Mouse (Mus musculus): ENCODE data around the gene Myrf. TPM values are rescaled to one million over a fixed set of nuclear protein-coding genes. Genes with fewer than 3 reads are reported as not detected.

Gene Myrf
- total and polyA plus RNA-seq, 2 experiments from 2014 or later: 0.91 to 2.2 TPM

DNA sequence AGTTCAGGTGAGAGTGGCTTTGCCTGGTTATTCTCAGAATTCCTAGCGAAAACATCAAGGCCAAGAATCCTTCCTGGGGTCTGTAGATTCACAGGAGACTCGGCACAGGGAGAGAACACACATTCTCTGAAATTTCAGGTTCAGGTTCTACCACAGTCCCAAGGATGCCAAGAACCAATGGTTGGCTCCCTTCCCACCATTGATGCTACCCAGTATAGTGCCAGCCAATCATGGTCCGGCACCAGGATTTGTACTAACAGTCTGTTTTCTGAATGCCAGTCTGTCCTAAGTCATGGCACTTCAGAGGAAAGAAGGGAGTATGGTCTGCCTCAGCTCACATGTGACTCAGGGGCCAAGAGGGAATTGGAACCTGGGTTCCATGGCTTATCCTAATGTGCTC, 54.7 kb downstream of the Myrf start:
- WGBS: 92% methylated on average over 3 of the region's 3 CpGs
- Histone ChIP-seq H3K27me3 (ENCODE audit: insufficient read depth, low read length) (no peaks in the 10 kb centered on the region), H3K27ac (ENCODE audit: low read depth, low read length) (no peak overlapping the region), H3K4me3 (ENCODE audit: low read depth, low read length) (no peak overlapping the region), H3K9me3 (ENCODE audit: low read length) (no peaks in the 10 kb centered on the region), H3K4me2 (ENCODE audit: low read depth, low read length, poor library complexity, severe bottlenecking) (no peak overlapping the region), H3K4me1 (ENCODE audit: insufficient read depth, low read length) (peaks cover 7% of the 10 kb centered on the region; the same call in 1 of the 2 replicates), H3K36me3 (ENCODE audit: insufficient read depth, low read length) (peaks cover 28% of the 10 kb centered on the region), H3K9ac (replicated peaks; ENCODE audit: low read length, poor library complexity, severe bottlenecking) (no peak overlapping the region)
- TF ChIP-seq CTCF (IDR thresholded peaks at IDR 0.05): no peak
- no peak for ATAC-seq (ENCODE audit: low FRiP score)
- DNase-seq (ENCODE audit: low spot score): no peak

GRCm38 (mm10) chr19:10184096-10184495, 56.5 kb downstream of the Myrf start:
- Histone ChIP-seq H3K4me2 (ENCODE audit: low read depth, low read length, poor library complexity, severe bottlenecking) (peak overlapping the region; percentile 82), H3K4me1 (ENCODE audit: insufficient read depth, low read length) (peaks cover 7% of the 10 kb centered on the region; the same call in 1 of the 2 replicates), H3K36me3 (ENCODE audit: insufficient read depth, low read length) (peaks cover 20% of the 10 kb centered on the region), H3K9me3 (ENCODE audit: low read length) (no peaks in the 10 kb centered on the region), H3K27ac (ENCODE audit: low read depth, low read length) (peak overlapping the region; percentile 96), H3K9ac (replicated peaks; ENCODE audit: low read length, poor library complexity, severe bottlenecking) (peak overlapping the region; percentile 98), H3K4me3 (ENCODE audit: low read depth, low read length) (peak overlapping the region; percentile 94), H3K27me3 (ENCODE audit: insufficient read depth, low read length) (no peaks in the 10 kb centered on the region)
- DNase-seq (ENCODE audit: low spot score) (peak; percentile 78), ATAC-seq (ENCODE audit: low FRiP score) (no peak)
- 3% methylated on average over 12 of the region's 12 CpGs for WGBS
- TF ChIP-seq CTCF (IDR thresholded peaks at IDR 0.05): no peak

DNA sequence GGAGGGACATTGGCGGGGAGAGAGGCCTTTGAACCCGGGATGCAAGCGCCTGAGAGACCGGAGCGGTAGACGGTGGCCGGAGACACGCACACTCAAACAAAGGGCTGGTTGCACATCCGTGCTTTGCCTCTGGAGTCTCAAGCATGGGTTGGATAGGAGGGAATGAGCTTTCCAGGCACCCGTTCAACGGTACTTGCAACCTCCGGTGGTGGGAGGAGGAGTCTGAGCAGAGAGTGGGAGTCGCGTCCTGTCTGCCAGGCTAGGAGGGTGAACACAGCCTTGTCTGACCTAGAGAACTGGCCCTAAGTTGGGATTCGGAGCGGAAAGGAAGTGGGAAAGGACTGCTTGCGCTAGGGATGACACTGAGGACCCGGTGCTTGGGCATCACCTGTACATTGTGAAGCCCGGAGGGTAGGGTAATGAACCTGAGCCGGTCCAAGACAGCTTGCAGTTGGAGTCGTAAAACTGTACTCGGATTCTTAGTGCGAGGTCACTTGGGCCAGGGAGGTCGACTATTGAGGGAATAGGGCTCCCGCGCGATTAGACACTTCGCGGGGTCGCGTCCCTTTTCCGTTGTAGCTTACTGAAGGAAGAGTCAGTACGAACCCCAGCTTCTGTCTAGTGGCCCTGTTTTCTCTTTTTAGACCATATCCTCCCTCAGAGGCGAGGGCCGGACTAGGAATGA, 57.1 kb downstream of the Myrf start:
- no peak for TF ChIP-seq CTCF (IDR thresholded peaks at IDR 0.05)
- peak overlapping the region; percentile 82 for H3K4me2 ChIP-seq (ENCODE audit: low read depth, low read length, poor library complexity, severe bottlenecking)
- peak overlapping the region; percentile 96 for H3K27ac ChIP-seq (ENCODE audit: low read depth, low read length)
- ATAC-seq (ENCODE audit: low FRiP score) (peak; percentile 85), DNase-seq (ENCODE audit: low spot score) (peak; percentile 92)
- H3K36me3 ChIP-seq (ENCODE audit: insufficient read depth, low read length): peaks cover 20% of the 10 kb centered on the region
- peak overlapping the region; percentile 98 for H3K9ac ChIP-seq (replicated peaks; ENCODE audit: low read length, poor library complexity, severe bottlenecking)
- H3K9me3 ChIP-seq (ENCODE audit: low read length): no peaks in the 10 kb centered on the region
- no peaks in the 10 kb centered on the region for H3K27me3 ChIP-seq (ENCODE audit: insufficient read depth, low read length)
- H3K4me3 ChIP-seq (ENCODE audit: low read depth, low read length): peak overlapping the region; percentile 94
- H3K4me1 ChIP-seq (ENCODE audit: insufficient read depth, low read length): peaks cover 7% of the 10 kb centered on the region; the same call in 1 of the 2 replicates
- WGBS: under 1% methylated on average over 35 of the region's 35 CpGs

- Histone ChIP-seq H3K4me2 (ENCODE audit: low read depth, low read length, poor library complexity, severe bottlenecking) (peak within 1 kb of the TSS; percentile 82), H3K9me3 (ENCODE audit: low read length) (no peaks in the 10 kb centered on the region), H3K27me3 (ENCODE audit: insufficient read depth, low read length) (no peaks in the 10 kb centered on the region), H3K4me1 (ENCODE audit: insufficient read depth, low read length) (peaks cover 7% of the 10 kb centered on the region; the same call in 1 of the 2 replicates), H3K9ac (replicated peaks; ENCODE audit: low read length, poor library complexity, severe bottlenecking) (peak within 1 kb of the TSS; percentile 98), H3K36me3 (ENCODE audit: insufficient read depth, low read length) (peaks cover 19% of the 10 kb centered on the region), H3K4me3 (ENCODE audit: low read depth, low read length) (peak within 1 kb of the TSS; percentile 94), H3K27ac (ENCODE audit: low read depth, low read length) (peak within 1 kb of the TSS; percentile 96)
- DNase-seq (ENCODE audit: low spot score) (peak; percentile 98), ATAC-seq (ENCODE audit: low FRiP score) (peak; percentile 95)
- WGBS: under 1% methylated on average over 59 of the region's 70 CpGs
- peak; percentile 75 for TF ChIP-seq CTCF (IDR thresholded peaks at IDR 0.05)
Observed at GRCm38 (mm10) chr19:10182670-10183298, 57.8 kb downstream of the Myrf start, which contains the start of gene Fads1. Fads1 (plus strand) TSS chr19:10182888.

GRCm38 (mm10) chr19:10182142-10182541, 58.4 kb downstream of the Myrf start:
- H3K4me3 ChIP-seq (ENCODE audit: low read depth, low read length): peak overlapping the region; percentile 94
- H3K9me3 ChIP-seq (ENCODE audit: low read length): no peaks in the 10 kb centered on the region
- H3K27ac ChIP-seq (ENCODE audit: low read depth, low read length): peak overlapping the region; percentile 96; the same call in 1 of the 2 replicates
- H3K36me3 ChIP-seq (ENCODE audit: insufficient read depth, low read length): peaks cover 16% of the 10 kb centered on the region
- no peaks in the 10 kb centered on the region for H3K27me3 ChIP-seq (ENCODE audit: insufficient read depth, low read length)
- peaks cover 7% of the 10 kb centered on the region; the same call in 1 of the 2 replicates for H3K4me1 ChIP-seq (ENCODE audit: insufficient read depth, low read length)
- peak; percentile 44 for DNase-seq (ENCODE audit: low spot score)
- WGBS: 19% methylated on average over 7 of the region's 7 CpGs
- TF ChIP-seq CTCF (IDR thresholded peaks at IDR 0.05): no peak
- peak overlapping the region; percentile 98; the same call in 1 of the 2 replicates for H3K9ac ChIP-seq (replicated peaks; ENCODE audit: low read length, poor library complexity, severe bottlenecking)
- peak overlapping the region; percentile 82 for H3K4me2 ChIP-seq (ENCODE audit: low read depth, low read length, poor library complexity, severe bottlenecking)
- ATAC-seq (ENCODE audit: low FRiP score): 0 out of 2 replicates have a peak, but pooled peaks have one; percentile 13

DNA sequence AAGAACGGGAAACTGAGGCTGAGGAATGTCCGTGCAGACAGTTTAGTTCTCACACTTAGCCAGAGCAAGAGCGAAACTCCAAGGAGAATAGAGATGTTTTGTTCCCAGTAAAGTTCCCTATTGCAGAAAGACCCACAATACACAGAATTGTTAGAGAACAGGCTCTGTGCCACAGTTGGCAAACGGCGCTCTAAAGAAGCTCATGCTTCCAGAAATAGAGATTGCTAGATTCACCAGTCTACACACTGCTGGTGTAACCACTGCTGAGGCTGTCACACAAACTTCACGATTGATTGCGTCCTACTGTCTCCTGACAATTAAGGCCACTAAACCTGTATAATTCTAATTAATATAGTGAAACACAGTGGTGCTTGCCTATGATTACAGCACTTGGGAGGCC, 59.3 kb downstream of the Myrf start:
- Histone ChIP-seq H3K27me3 (ENCODE audit: insufficient read depth, low read length) (no peaks in the 10 kb centered on the region), H3K27ac (ENCODE audit: low read depth, low read length) (no peak overlapping the region)

More for the DNA sequence above, 59.3 kb downstream of the Myrf start:
- TF ChIP-seq CTCF (IDR thresholded peaks at IDR 0.05): no peak
- peak; percentile 43 for DNase-seq (ENCODE audit: low spot score)
- peaks cover 7% of the 10 kb centered on the region for H3K36me3 ChIP-seq (ENCODE audit: insufficient read depth, low read length)
- peaks cover 7% of the 10 kb centered on the region; the same call in 1 of the 2 replicates for H3K4me1 ChIP-seq (ENCODE audit: insufficient read depth, low read length)
- H3K4me2 ChIP-seq (ENCODE audit: low read depth, low read length, poor library complexity, severe bottlenecking): no peak overlapping the region
- H3K9me3 ChIP-seq (ENCODE audit: low read length): no peaks in the 10 kb centered on the region
- WGBS: 81% methylated on average over 7 of the region's 7 CpGs
- no peak for ATAC-seq (ENCODE audit: low FRiP score)
- no peak overlapping the region for H3K4me3 ChIP-seq (ENCODE audit: low read depth, low read length)
- no peak overlapping the region for H3K9ac ChIP-seq (replicated peaks; ENCODE audit: low read length, poor library complexity, severe bottlenecking)

Data from midbrain, postnatal 0 days (tissue).